Mouse (Mus musculus): ENCODE data around the gene Skap1.

GRCm38 (mm10) chr11:96746648-96747047 is 282.3 kb downstream of the Skap1 start:
- TF ChIP-seq POLR2A (IDR thresholded peaks at IDR 0.05; ENCODE audit: borderline replicate concordance, control insufficient read depth, low read depth, low read length) (no peak), CTCF (IDR thresholded peaks at IDR 0.05; ENCODE audit: control insufficient read depth, insufficient read depth, low read length) (no peak)
